Mouse (Mus musculus) limb, embryonic 10.5 days (tissue): ENCODE measurements around the gene Gpr6. TPM values are rescaled to one million over a fixed set of nuclear protein-coding genes. Genes with fewer than 3 reads are reported as not detected.

Source experiments
- DNase-seq: peaks from one replicate; pipeline ENCODE4 v3.0.0-alpha.2; 2017; ENCODE audit warnings: low spot score
- H3K27ac ChIP-seq: fragments of 300-500 bp; sonication (generic); 2 replicates; pipeline ENCODE4 v1.5.1; 2016; ENCODE audit warnings: mild to moderate bottlenecking
- H3K27me3 ChIP-seq: fragments of 300-500 bp; sonication (generic); 2 replicates; pipeline ENCODE4 v1.6.1; 2016; ENCODE audit warnings: low read depth, mild to moderate bottlenecking; ENCODE audit not compliant: poor library complexity, severe bottlenecking
- H3K36me3 ChIP-seq: fragments of 300-500 bp; sonication (generic); 2 replicates; pipeline ENCODE4 v1.6.1; 2016; ENCODE audit warnings: mild to moderate bottlenecking, moderate library complexity
- H3K4me1 ChIP-seq: fragments of 300-500 bp; sonication (generic); 2 replicates; pipeline ENCODE4 v1.6.1; 2016
- H3K4me3 ChIP-seq: fragments of 300-500 bp; sonication (generic); 2 replicates; pipeline ENCODE4 v1.5.1; 2016; ENCODE audit warnings: mild to moderate bottlenecking, moderate library complexity
- H3K9me3 ChIP-seq: fragments of 300-500 bp; sonication (generic); replicated peaks from 2 replicates; pipeline ENCODE4 v1.6.1; 2016; ENCODE audit warnings: mild to moderate bottlenecking
- WGBS: fragments of 180-500 bp; shearing (Covaris S2); methylation state at CpG from one replicate; pipeline ENCODE4 v1.1.7; 2016; 5-methylcytosine and 5-hydroxymethylcytosine counted together
- polyA plus RNA-seq: library from polyadenylated mRNA; unstranded; fragments of >200 nt; fragmentation: Nextera tagmentation; extraction: Ambion mirVana; gene quantifications from 2 replicates; pipeline ENCODE4 v1.2.1, GENCODE M21; 2016

Gpr6 gene
- polyA plus RNA-seq, 1 experiment from 2014 or later, result not detected

GRCm38 (mm10) chr10:41037722-41038121, 34.4 kb downstream of the Gpr6 start:
- Histone ChIP-seq H3K27me3 (no peaks in the 10 kb centered on the region), H3K4me1 (peaks cover 4% of the 10 kb centered on the region; the same call in 1 of the 2 replicates), H3K4me3 (no peak overlapping the region), H3K27ac (0 out of 2 replicates have a peak overlapping the region, but pooled peaks have one; percentile 9), H3K9me3 (no peaks in the 10 kb centered on the region), H3K36me3 (no peaks in the 10 kb centered on the region)
- no peak for DNase-seq
- 77% methylated on average over 8 of the region's 8 CpGs for WGBS

GRCm38 (mm10) chr10:41032811-41033210, 39.3 kb downstream of the Gpr6 start:
- H3K27ac ChIP-seq, result no peak overlapping the region
- no peak overlapping the region for H3K4me3 ChIP-seq
- 85% methylated on average over 7 of the region's 7 CpGs for WGBS
- H3K4me1 ChIP-seq, result peaks cover 3% of the 10 kb centered on the region; the same call in 1 of the 2 replicates
- H3K27me3 ChIP-seq, result no peaks in the 10 kb centered on the region
- no peak for DNase-seq
- H3K36me3 ChIP-seq, result no peaks in the 10 kb centered on the region
- no peaks in the 10 kb centered on the region for H3K9me3 ChIP-seq

GRCm38 (mm10) chr10:41024860-41025259, 47.2 kb downstream of the Gpr6 start:
- no peaks in the 10 kb centered on the region for H3K4me1 ChIP-seq
- H3K4me3 ChIP-seq, result no peak overlapping the region
- H3K27ac ChIP-seq, result no peak overlapping the region
- no peaks in the 10 kb centered on the region for H3K36me3 ChIP-seq
- DNase-seq, result no peak
- WGBS, result 49% methylated on average over 1 of the region's 1 CpGs
- H3K27me3 ChIP-seq, result no peaks in the 10 kb centered on the region
- no peaks in the 10 kb centered on the region for H3K9me3 ChIP-seq

GRCm38 (mm10) chr10:41024406-41024805, 47.7 kb downstream of the Gpr6 start:
- 63% methylated on average over 1 of the region's 1 CpGs for whole genome bisulfite sequencing

GRCm38 (mm10) chr10:41022226-41022625, 49.9 kb downstream of the Gpr6 start:
- H3K9me3 ChIP-seq, result no peaks in the 10 kb centered on the region
- H3K4me3 ChIP-seq, result no peak overlapping the region
- H3K4me1 ChIP-seq, result no peaks in the 10 kb centered on the region
- no peak for DNase-seq
- WGBS, result 96% methylated on average over 4 of the region's 4 CpGs
- no peak overlapping the region for H3K27ac ChIP-seq
- H3K36me3 ChIP-seq, result no peaks in the 10 kb centered on the region
- H3K27me3 ChIP-seq, result no peaks in the 10 kb centered on the region

More at GRCm38 (mm10) chr10:41024406-41024805, 47.7 kb downstream of the Gpr6 start:
- no peak for DNase-seq
- no peaks in the 10 kb centered on the region for H3K9me3 ChIP-seq
- no peak overlapping the region for H3K4me3 ChIP-seq
- H3K27ac ChIP-seq, result no peak overlapping the region
- H3K4me1 ChIP-seq, result no peaks in the 10 kb centered on the region
- no peaks in the 10 kb centered on the region for H3K36me3 ChIP-seq
- no peaks in the 10 kb centered on the region for H3K27me3 ChIP-seq

Other genes starting within 250 kb of the Gpr6 start
- 38.7 and 40.5 TPM in 2 replicates for gene Cdc40, start 189.0 kb downstream of the Gpr6 start, polyA plus RNA-seq
- 43.4 and 48.6 TPM in 2 replicates for gene Wasf1, start 188.8 kb downstream of the Gpr6 start, polyA plus RNA-seq
- 13.2 and 14.7 TPM in 2 replicates for gene Fig4, start 231.0 kb upstream of the Gpr6 start, polyA plus RNA-seq
- not detected in 2 replicates for gene Ak9, start 231.7 kb upstream of the Gpr6 start, polyA plus RNA-seq